Mouse (Mus musculus): ENCODE data around the gene Hist1h3f.

DNA sequence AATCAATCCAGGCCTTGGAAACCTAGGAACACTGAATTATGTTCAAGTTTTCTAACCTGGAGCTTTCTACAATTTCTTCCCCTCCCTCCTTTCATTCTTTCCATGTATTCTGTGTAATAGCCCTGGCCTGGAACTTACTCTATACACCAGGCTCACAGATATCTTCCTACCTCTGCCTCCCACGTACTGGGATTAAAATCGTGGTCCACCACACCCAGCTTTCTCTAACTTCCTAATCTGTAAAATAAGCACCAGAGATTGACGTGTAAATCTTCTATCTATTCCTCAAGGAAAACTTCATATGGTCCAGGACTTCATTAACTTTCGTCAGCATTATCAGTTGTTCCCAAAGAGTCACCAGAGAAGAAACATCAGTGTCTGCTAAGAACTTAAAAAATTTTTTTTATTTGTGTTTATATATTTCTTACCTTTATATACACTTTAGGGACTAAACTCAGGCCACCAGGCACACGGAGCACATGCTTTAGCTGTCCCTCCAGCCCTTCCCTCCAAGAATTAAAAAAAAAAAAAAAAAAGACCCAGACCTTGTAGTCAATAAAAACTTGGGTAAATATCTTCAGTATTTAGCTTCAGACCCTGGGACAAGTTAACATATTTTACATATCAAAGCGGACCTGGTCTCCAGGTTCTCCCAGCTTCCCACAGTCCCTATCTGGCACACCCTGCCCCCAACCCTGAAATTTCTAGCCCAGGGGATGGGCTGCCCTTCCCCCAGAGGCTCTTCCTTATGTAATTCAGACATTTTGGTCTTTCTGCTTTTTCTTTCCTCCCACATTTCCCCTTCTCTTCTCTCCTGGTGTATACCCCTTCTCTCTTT lies 38.6 kb downstream of the Hist1h3f start:
- TF ChIP-seq POLR2A (IDR thresholded peaks at IDR 0.05; ENCODE audit: borderline replicate concordance, extremely low read depth, low read depth, low read length) = no peak
- TF ChIP-seq CTCF (IDR thresholded peaks at IDR 0.05; ENCODE audit: insufficient read depth, low read length) = no peak
